Comparison of ENCODE assay signal across 16 mouse cellular contexts in the genomic region with DNA sequence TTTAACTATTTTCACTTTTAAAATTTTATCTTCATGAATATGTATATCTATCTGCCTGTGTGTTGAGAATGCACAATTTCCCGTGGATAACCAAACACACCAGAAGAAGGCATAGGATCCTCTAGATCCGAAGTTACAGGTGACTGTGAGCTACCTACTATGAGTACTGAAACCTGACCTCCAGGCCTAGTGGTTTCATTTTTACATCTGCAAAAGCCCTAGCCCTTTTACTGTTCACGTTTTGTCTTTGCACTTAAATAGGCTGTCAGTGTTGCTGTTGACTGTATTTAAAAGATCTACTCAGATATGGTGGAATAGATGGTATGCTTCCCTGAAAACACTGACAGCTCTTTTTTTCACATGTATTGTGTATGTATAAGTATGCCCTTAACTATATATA.
"Had no signal": no experiment of that assay in that cellular context is flagged by ENCODE, and none has a peak within 500 bp of the region (broad histone marks: within the 10 kb centered on the region; RNA-seq: fewer than 3 reads in every experiment).

No protein-coding gene starts in this region.

- H3K27me3 ChIP-seq: neural tube, embryonic 12.5 days; neural tube, embryonic 13.5 days; neural tube, embryonic 15.5 days; stomach, embryonic 15.5 days had no signal

- H3K4me2 ChIP-seq: neural tube, embryonic 12.5 days; neural tube, embryonic 13.5 days; neural tube, embryonic 15.5 days; stomach, embryonic 15.5 days had no signal

- DNase-seq: retina, postnatal 1 day; right cerebral cortex, adult 18-20 months; right cerebral cortex, postnatal 14 days; right cerebral cortex, postnatal 25 days; right cerebral cortex, postnatal 4 days; spleen, adult 18-20 months; thymus, adult 18-20 months; thymus, adult 2 months; thymus, postnatal 14 days; thymus, postnatal 36 days; thymus, postnatal 4 days had no signal

- H3K9me3 ChIP-seq: neural tube, embryonic 12.5 days; neural tube, embryonic 13.5 days; neural tube, embryonic 15.5 days; stomach, embryonic 15.5 days had no signal

- H3K36me3 ChIP-seq: neural tube, embryonic 12.5 days; neural tube, embryonic 13.5 days; neural tube, embryonic 15.5 days; stomach, embryonic 15.5 days had no signal

- H3K4me3 ChIP-seq: neural tube, embryonic 12.5 days; neural tube, embryonic 13.5 days; neural tube, embryonic 15.5 days; stomach, embryonic 15.5 days had no signal

- H3K9ac ChIP-seq: neural tube, embryonic 12.5 days; neural tube, embryonic 13.5 days; neural tube, embryonic 15.5 days; stomach, embryonic 15.5 days had no signal

- H3K27ac ChIP-seq: neural tube, embryonic 12.5 days; neural tube, embryonic 13.5 days; neural tube, embryonic 15.5 days; stomach, embryonic 15.5 days; stomach, postnatal 0 days had no signal
